Mouse (Mus musculus): ENCODE measurements around the gene Bcor. TPM values are rescaled to one million over a fixed set of nuclear protein-coding genes. Genes with fewer than 3 reads are reported as not detected.
A peak's percentile ranks its signal among the peaks of the same experiment; 100 is the strongest.

Bcor gene
- polyA plus RNA-seq, 1 experiment from 2014 or later: 20.3 TPM

- peak; percentile 54 for ATAC-seq (replicated peaks; ENCODE audit: low FRiP score, low TSS enrichment, low read depth)
- H3K4me1 ChIP-seq (replicated peaks; ENCODE audit: control insufficient read depth, insufficient read depth, low read length): peaks cover 20% of the 10 kb centered on the region
Observed at GRCm38 (mm10) chrX:12006031-12006881, 153.9 kb downstream of the Bcor start.

GRCm38 (mm10) chrX:12005181-12006030 is 154.7 kb downstream of the Bcor start:
- Histone ChIP-seq H3K27ac (ENCODE audit: low read depth) (peak overlapping the region; percentile 92), H3K36me3 (ENCODE audit: control insufficient read depth, insufficient read depth, low read length) (no peaks in the 10 kb centered on the region), H3K9me3 (ENCODE audit: control insufficient read depth, low read length) (no peaks in the 10 kb centered on the region), H3K4me1 (replicated peaks; ENCODE audit: control insufficient read depth, insufficient read depth, low read length) (peaks cover 21% of the 10 kb centered on the region), H3K4me2 (ENCODE audit: low read length) (peak overlapping the region; percentile 62), H3K27me3 (replicated peaks; ENCODE audit: control insufficient read depth, insufficient read depth, low read length) (peaks cover 42% of the 10 kb centered on the region), H3K9ac (ENCODE audit: low read length) (peak overlapping the region; percentile 51; the same call in 1 of the 2 replicates), H3K4me3 (ENCODE audit: low read depth, low read length) (0 out of 2 replicates have a peak overlapping the region, but pooled peaks have one; percentile 34)
- 8% methylated on average over 37 of the region's 38 CpGs for WGBS
- no peak for DNase-seq (ENCODE audit: low spot score)
- peak; percentile 75 for ATAC-seq (replicated peaks; ENCODE audit: low FRiP score, low TSS enrichment, low read depth)

More at GRCm38 (mm10) chrX:12006031-12006881, 153.9 kb downstream of the Bcor start:
- Histone ChIP-seq H3K9ac (ENCODE audit: low read length) (peak overlapping the region; percentile 51), H3K4me3 (ENCODE audit: low read depth, low read length) (peak overlapping the region; percentile 34), H3K9me3 (ENCODE audit: control insufficient read depth, low read length) (no peaks in the 10 kb centered on the region), H3K27ac (ENCODE audit: low read depth) (peak overlapping the region; percentile 92), H3K4me2 (ENCODE audit: low read length) (peak overlapping the region; percentile 62), H3K27me3 (replicated peaks; ENCODE audit: control insufficient read depth, insufficient read depth, low read length) (peaks cover 38% of the 10 kb centered on the region), H3K36me3 (ENCODE audit: control insufficient read depth, insufficient read depth, low read length) (no peaks in the 10 kb centered on the region)
- DNase-seq (ENCODE audit: low spot score): peak; percentile 80
- WGBS: 2% methylated on average over 57 of the region's 57 CpGs

GRCm38 (mm10) chrX:12004416-12004815 is 155.7 kb downstream of the Bcor start:
- DNase-seq (ENCODE audit: low spot score) (no peak), ATAC-seq (replicated peaks; ENCODE audit: low FRiP score, low TSS enrichment, low read depth) (no peak)
- 25% methylated on average over 16 of the region's 16 CpGs for WGBS
- no peak overlapping the region for H3K9ac ChIP-seq (ENCODE audit: low read length)
- H3K36me3 ChIP-seq (ENCODE audit: control insufficient read depth, insufficient read depth, low read length): no peaks in the 10 kb centered on the region
- peaks cover 50% of the 10 kb centered on the region for H3K27me3 ChIP-seq (replicated peaks; ENCODE audit: control insufficient read depth, insufficient read depth, low read length)
- peaks cover 27% of the 10 kb centered on the region for H3K4me1 ChIP-seq (replicated peaks; ENCODE audit: control insufficient read depth, insufficient read depth, low read length)
- H3K4me2 ChIP-seq (ENCODE audit: low read length): no peak overlapping the region
- H3K4me3 ChIP-seq (ENCODE audit: low read depth, low read length): no peak overlapping the region
- H3K9me3 ChIP-seq (ENCODE audit: control insufficient read depth, low read length): no peaks in the 10 kb centered on the region
- H3K27ac ChIP-seq (ENCODE audit: low read depth): no peak overlapping the region

- no peak overlapping the region for H3K4me3 ChIP-seq (ENCODE audit: low read depth, low read length)
- no peak for ATAC-seq (replicated peaks; ENCODE audit: low FRiP score, low TSS enrichment, low read depth)
- H3K27me3 ChIP-seq (replicated peaks; ENCODE audit: control insufficient read depth, insufficient read depth, low read length): peaks cover 54% of the 10 kb centered on the region
- no peak overlapping the region for H3K27ac ChIP-seq (ENCODE audit: low read depth)
- H3K9me3 ChIP-seq (ENCODE audit: control insufficient read depth, low read length): no peaks in the 10 kb centered on the region
- DNase-seq (ENCODE audit: low spot score): no peak
- no peak overlapping the region for H3K4me2 ChIP-seq (ENCODE audit: low read length)
- WGBS: 28% methylated on average over 6 of the region's 6 CpGs
- no peak overlapping the region for H3K9ac ChIP-seq (ENCODE audit: low read length)
- peaks cover 29% of the 10 kb centered on the region for H3K4me1 ChIP-seq (replicated peaks; ENCODE audit: control insufficient read depth, insufficient read depth, low read length)
- H3K36me3 ChIP-seq (ENCODE audit: control insufficient read depth, insufficient read depth, low read length): no peaks in the 10 kb centered on the region
Observed at GRCm38 (mm10) chrX:12003947-12004346, 156.2 kb downstream of the Bcor start.

GRCm38 (mm10) chrX:12003539-12003938 is 156.6 kb downstream of the Bcor start:
- Histone ChIP-seq H3K9ac (ENCODE audit: low read length) (no peak overlapping the region), H3K36me3 (ENCODE audit: control insufficient read depth, insufficient read depth, low read length) (no peaks in the 10 kb centered on the region), H3K4me3 (ENCODE audit: low read depth, low read length) (no peak overlapping the region), H3K27ac (ENCODE audit: low read depth) (no peak overlapping the region; the same call in 1 of the 2 replicates), H3K4me2 (ENCODE audit: low read length) (no peak overlapping the region), H3K4me1 (replicated peaks; ENCODE audit: control insufficient read depth, insufficient read depth, low read length) (peaks cover 29% of the 10 kb centered on the region), H3K27me3 (replicated peaks; ENCODE audit: control insufficient read depth, insufficient read depth, low read length) (peaks cover 57% of the 10 kb centered on the region), H3K9me3 (ENCODE audit: control insufficient read depth, low read length) (no peaks in the 10 kb centered on the region)
- 13% methylated on average over 1 of the region's 1 CpGs for WGBS
- ATAC-seq (replicated peaks; ENCODE audit: low FRiP score, low TSS enrichment, low read depth): no peak
- DNase-seq (ENCODE audit: low spot score): no peak

- peaks cover 29% of the 10 kb centered on the region for H3K4me1 ChIP-seq (replicated peaks; ENCODE audit: control insufficient read depth, insufficient read depth, low read length)
- no peak overlapping the region for H3K4me2 ChIP-seq (ENCODE audit: low read length)
- H3K4me3 ChIP-seq (ENCODE audit: low read depth, low read length): no peak overlapping the region
- ATAC-seq (replicated peaks; ENCODE audit: low FRiP score, low TSS enrichment, low read depth): no peak
- peak overlapping the region; percentile 51; the same call in 1 of the 2 replicates for H3K27ac ChIP-seq (ENCODE audit: low read depth)
- no peaks in the 10 kb centered on the region for H3K36me3 ChIP-seq (ENCODE audit: control insufficient read depth, insufficient read depth, low read length)
- DNase-seq (ENCODE audit: low spot score): no peak
- 12% methylated on average over 9 of the region's 9 CpGs for WGBS
- H3K9me3 ChIP-seq (ENCODE audit: control insufficient read depth, low read length): no peaks in the 10 kb centered on the region
- H3K9ac ChIP-seq (ENCODE audit: low read length): no peak overlapping the region
- H3K27me3 ChIP-seq (replicated peaks; ENCODE audit: control insufficient read depth, insufficient read depth, low read length): peaks cover 59% of the 10 kb centered on the region
Observed at GRCm38 (mm10) chrX:12003106-12003505, 157.0 kb downstream of the Bcor start.

GRCm38 (mm10) chrX:12002596-12002995 is 157.6 kb downstream of the Bcor start:
- DNase-seq (ENCODE audit: low spot score) (no peak), ATAC-seq (replicated peaks; ENCODE audit: low FRiP score, low TSS enrichment, low read depth) (no peak)
- H3K9ac ChIP-seq (ENCODE audit: low read length): no peak overlapping the region
- peaks cover 57% of the 10 kb centered on the region for H3K27me3 ChIP-seq (replicated peaks; ENCODE audit: control insufficient read depth, insufficient read depth, low read length)
- WGBS: 40% methylated on average over 6 of the region's 6 CpGs
- H3K9me3 ChIP-seq (ENCODE audit: control insufficient read depth, low read length): no peaks in the 10 kb centered on the region
- H3K36me3 ChIP-seq (ENCODE audit: control insufficient read depth, insufficient read depth, low read length): no peaks in the 10 kb centered on the region
- H3K4me2 ChIP-seq (ENCODE audit: low read length): no peak overlapping the region
- H3K27ac ChIP-seq (ENCODE audit: low read depth): no peak overlapping the region
- H3K4me1 ChIP-seq (replicated peaks; ENCODE audit: control insufficient read depth, insufficient read depth, low read length): peaks cover 29% of the 10 kb centered on the region
- H3K4me3 ChIP-seq (ENCODE audit: low read depth, low read length): no peak overlapping the region

- Histone ChIP-seq H3K27me3 (replicated peaks; ENCODE audit: control insufficient read depth, insufficient read depth, low read length) (peaks cover 55% of the 10 kb centered on the region), H3K4me1 (replicated peaks; ENCODE audit: control insufficient read depth, insufficient read depth, low read length) (peaks cover 29% of the 10 kb centered on the region), H3K4me3 (ENCODE audit: low read depth, low read length) (no peak overlapping the region), H3K27ac (ENCODE audit: low read depth) (no peak overlapping the region), H3K9me3 (ENCODE audit: control insufficient read depth, low read length) (no peaks in the 10 kb centered on the region), H3K9ac (ENCODE audit: low read length) (no peak overlapping the region), H3K36me3 (ENCODE audit: control insufficient read depth, insufficient read depth, low read length) (no peaks in the 10 kb centered on the region), H3K4me2 (ENCODE audit: low read length) (no peak overlapping the region)
- WGBS: 37% methylated on average over 3 of the region's 3 CpGs
- DNase-seq (ENCODE audit: low spot score) (no peak), ATAC-seq (replicated peaks; ENCODE audit: low FRiP score, low TSS enrichment, low read depth) (no peak)
Observed at GRCm38 (mm10) chrX:12001969-12002368, 158.2 kb downstream of the Bcor start.
